Mouse (Mus musculus) gastrocnemius, adult 2 months (tissue): ENCODE measurements around the gene Med18. TPM values are rescaled to one million over a fixed set of nuclear protein-coding genes. Genes with fewer than 3 reads are reported as not detected.
A peak's percentile ranks its signal among the peaks of the same experiment; 100 is the strongest.

Experiments used
- DNase-seq: peaks from one replicate; pipeline ENCODE4 v3.0.0; 2022
- H3K27ac ChIP-seq: fragments of 200-600 bp; 2 replicates; pipeline ENCODE4 v1.8.1; 2022; ENCODE audit warnings: mild to moderate bottlenecking
- H3K4me3 ChIP-seq: fragments of 200-600 bp; 2 replicates; pipeline ENCODE4 v1.8.1; 2022; ENCODE audit warnings: mild to moderate bottlenecking, moderate library complexity
- CTCF ChIP-seq: fragments of 200-600 bp; IDR thresholded peaks from 2 replicates; pipeline ENCODE4 v1.8.1; 2022; ENCODE audit warnings: antibody characterized with exemption, mild to moderate bottlenecking, moderate library complexity
- intact Hi-C: fragments of 180-260 bp; cut with DNase I; formaldehyde crosslinking; loops from one replicate; pipeline ENCODE4 v1.15.1; 2025
- long read RNA-seq, 2 experiments: library from polyadenylated mRNA; stranded (forward); transcript quantifications; one replicate each; pipeline ENCODE4 v2.0.0; 2021
- total RNA-seq, 2 experiments: library from RNA; stranded (reverse); gene quantifications; 2 replicates each; pipeline ENCODE4 v1.2.3; 2021

The Med18 gene
- 1 to 10 TPM; 2.9 to 3.3 TPM for total RNA-seq
- long read RNA-seq, experiment 1, partial matches to known transcripts: 0 of 1 reads
- long read RNA-seq, experiment 1, other reads (novel, unspliced or antisense): 0 of 1 reads
- long read RNA-seq, experiment 2, partial matches to known transcripts: 0 of 2 reads
- long read RNA-seq, experiment 2, other reads (novel, unspliced or antisense): 0 of 2 reads

GRCm38 (mm10) chr4:132463430-132464254 lies at the start of gene Med18:
Med18 (minus strand) TSS chr4:132463921.
- TF ChIP-seq CTCF: peak; percentile 65
- Histone ChIP-seq H3K4me3 (peak within 1 kb of the TSS; percentile 76), H3K27ac (peak within 1 kb of the TSS; percentile 91)
- intact Hi-C loops: loop anchor here (1.0 kb wide), 1 partner anchor 51 kb away; no protein-coding TSS in a partner anchor
- DNase-seq: peak; percentile 94

- no peak overlapping the region for H3K4me3 ChIP-seq
- DNase-seq: no peak
- no peak overlapping the region for H3K27ac ChIP-seq
- TF ChIP-seq CTCF: no peak
- intact Hi-C loops: loop anchor here (10.0 kb wide), 1 partner anchor 237 kb away; the partner anchor contains the start of gene Taf12
These were observed 48.4 kb upstream of the Med18 start for GRCm38 (mm10) chr4:132512080-132512479.

- DNase-seq: peak; percentile 99
- intact Hi-C loops: loop anchor here (2.0 to 10.0 kb wide), 2 partner anchors 88 to 236 kb away; partner anchors contain the start of genes Phactr4 and Taf12
- Histone ChIP-seq H3K4me3 (peak within 1 kb of the TSS; percentile 98), H3K27ac (peak within 1 kb of the TSS; percentile 91)
- TF ChIP-seq CTCF: 0 out of 2 replicates have a peak, but pooled peaks have one; percentile 1
These were observed 46.7 kb upstream of the Med18 start, which contains the start of gene Sesn2 for GRCm38 (mm10) chr4:132510352-132510798. Sesn2 (minus strand) TSS chr4:132510501.

GRCm38 (mm10) chr4:132509621-132510296 lies 46.0 kb upstream of the Med18 start:
- Histone ChIP-seq H3K27ac (peak overlapping the region; percentile 91), H3K4me3 (peak overlapping the region; percentile 98)
- peak; percentile 78 for DNase-seq
- intact Hi-C loops: loop anchor here (2.0 to 10.0 kb wide), 2 partner anchors 87 to 235 kb away; partner anchors contain the start of genes Phactr4 and Taf12
- no peak for TF ChIP-seq CTCF

- H3K27ac ChIP-seq: no peak overlapping the region
- no peak overlapping the region for H3K4me3 ChIP-seq
These were observed 43.5 kb upstream of the Med18 start for GRCm38 (mm10) chr4:132507210-132507609.

GRCm38 (mm10) chr4:132506250-132506649 lies 42.5 kb upstream of the Med18 start:
- TF ChIP-seq CTCF: no peak
- Histone ChIP-seq H3K4me3 (no peak overlapping the region), H3K27ac (no peak overlapping the region)
- DNase-seq: no peak
- intact Hi-C loops: no loop called here

More at GRCm38 (mm10) chr4:132507210-132507609, 43.5 kb upstream of the Med18 start:
- DNase-seq: no peak
- TF ChIP-seq CTCF: no peak
- intact Hi-C loops: no loop called here

- no peak for TF ChIP-seq CTCF
- Histone ChIP-seq H3K4me3 (no peak overlapping the region), H3K27ac (no peak overlapping the region)
- DNase-seq: no peak
- intact Hi-C loops: no loop called here
These were observed 42.1 kb upstream of the Med18 start for GRCm38 (mm10) chr4:132505800-132506199.

- H3K4me3 ChIP-seq: no peak overlapping the region
- no peak for TF ChIP-seq CTCF
- H3K27ac ChIP-seq: no peak overlapping the region
- no peak for DNase-seq
- intact Hi-C loops: no loop called here
These were observed 41.5 kb upstream of the Med18 start for GRCm38 (mm10) chr4:132505034-132505738.

GRCm38 (mm10) chr4:132503344-132503743 lies 39.6 kb upstream of the Med18 start:
- no peak for TF ChIP-seq CTCF
- H3K27ac ChIP-seq: no peak overlapping the region
- DNase-seq: no peak
- H3K4me3 ChIP-seq: no peak overlapping the region
- intact Hi-C loops: no loop called here

GRCm38 (mm10) chr4:132501639-132502038 lies 37.9 kb upstream of the Med18 start:
- intact Hi-C loops: no loop called here
- TF ChIP-seq CTCF: no peak
- no peak for DNase-seq

GRCm38 (mm10) chr4:132494271-132494918 lies 30.7 kb upstream of the Med18 start:
- no peak for TF ChIP-seq CTCF
- H3K4me3 ChIP-seq: no peak overlapping the region
- no peak for DNase-seq
- intact Hi-C loops: no loop called here
- H3K27ac ChIP-seq: no peak overlapping the region

More at GRCm38 (mm10) chr4:132501639-132502038, 37.9 kb upstream of the Med18 start:
- Histone ChIP-seq H3K4me3 (no peak overlapping the region), H3K27ac (no peak overlapping the region)
